Mouse (Mus musculus): ENCODE data around the gene Musk. TPM values are rescaled to one million over a fixed set of nuclear protein-coding genes. Genes with fewer than 3 reads are reported as not detected.

Gene Musk
- polyA plus RNA-seq, 1 experiment: not detected

DNA sequence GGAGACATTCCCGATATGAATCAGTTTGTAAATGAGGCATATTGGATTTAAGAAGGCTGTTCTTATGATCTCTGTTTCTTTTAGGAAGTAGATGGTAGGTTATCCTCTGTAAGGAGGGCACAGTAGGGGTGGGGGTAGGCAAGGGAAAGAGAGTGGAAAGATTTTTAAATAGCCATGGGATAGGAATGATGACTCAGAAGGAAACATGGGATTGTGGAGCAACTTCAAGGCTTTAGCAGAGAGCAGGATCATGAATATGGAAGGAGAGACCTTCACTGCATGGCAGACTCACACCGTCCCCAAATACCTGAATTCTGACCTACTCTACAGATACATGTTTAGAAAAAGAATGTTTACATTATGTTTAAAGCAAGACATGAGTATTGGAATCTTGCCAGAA, 21.7 kb downstream of the Musk start:
- no peak overlapping the region for H3K27ac ChIP-seq (ENCODE audit: insufficient read depth, low read depth, low read length)
- no peak for TF ChIP-seq POLR2A (IDR thresholded peaks at IDR 0.05; ENCODE audit: borderline replicate concordance, low read depth, low read length)
- TF ChIP-seq CTCF (IDR thresholded peaks at IDR 0.05; ENCODE audit: low read depth, low read length): no peak
- H3K4me3 ChIP-seq (ENCODE audit: insufficient read depth, low read length): no peak overlapping the region

DNA sequence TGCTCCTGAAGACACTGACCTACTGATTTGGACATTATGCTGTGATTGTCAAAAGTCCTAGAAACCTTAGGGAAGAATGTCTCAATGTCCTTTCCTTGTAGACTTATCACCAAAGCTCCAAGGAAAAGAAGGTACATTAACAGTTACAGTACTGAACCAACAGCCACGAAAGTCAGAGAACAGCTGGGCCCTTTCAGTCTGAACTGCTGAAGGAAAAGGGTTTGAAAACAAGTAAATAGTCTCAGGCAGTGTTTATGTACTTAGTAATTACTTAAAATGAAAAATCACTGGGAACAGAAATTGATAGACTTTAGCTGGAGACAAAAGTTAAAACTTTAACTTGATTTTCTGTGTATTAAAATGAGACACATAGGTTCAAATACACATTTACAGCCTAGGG, 27.6 kb downstream of the Musk start:
- TF ChIP-seq POLR2A (IDR thresholded peaks at IDR 0.05; ENCODE audit: borderline replicate concordance, low read depth, low read length): no peak
- TF ChIP-seq CTCF (IDR thresholded peaks at IDR 0.05; ENCODE audit: low read depth, low read length): no peak

More for the DNA sequence above, 21.7 kb downstream of the Musk start:
- no peaks in the 10 kb centered on the region; the same call in 1 of the 2 replicates for H3K4me1 ChIP-seq (ENCODE audit: control insufficient read depth, insufficient read depth, low read length)

DNA sequence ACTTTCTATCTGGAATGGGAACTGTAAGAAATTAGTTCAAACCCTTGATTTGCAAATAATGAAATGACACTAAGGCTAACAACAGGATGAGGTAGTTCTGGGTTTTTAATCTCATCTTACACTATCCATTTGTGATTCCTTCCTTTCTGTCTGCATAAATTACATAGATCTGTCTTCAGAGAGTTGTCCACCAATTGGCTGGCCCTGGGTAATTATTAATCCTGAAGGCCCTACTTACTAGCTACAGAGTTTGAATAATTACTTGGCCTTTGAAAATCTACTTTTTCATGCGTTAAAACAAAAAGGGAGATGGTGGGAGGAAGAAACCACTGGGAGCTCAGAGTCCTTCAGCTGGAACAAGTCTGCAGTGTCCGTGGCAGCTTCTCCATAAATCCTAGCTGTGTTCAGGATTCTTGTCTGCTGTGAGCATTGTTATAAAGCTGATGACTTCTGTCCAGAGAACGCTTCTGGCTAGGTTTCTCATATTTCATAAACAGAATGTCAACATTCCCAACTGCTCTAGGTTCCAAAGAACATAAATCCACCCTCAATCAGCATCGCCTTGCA, 29.3 kb downstream of the Musk start:
- TF ChIP-seq CTCF (IDR thresholded peaks at IDR 0.05; ENCODE audit: low read depth, low read length) (no peak), POLR2A (IDR thresholded peaks at IDR 0.05; ENCODE audit: borderline replicate concordance, low read depth, low read length) (no peak)
- Histone ChIP-seq H3K27ac (ENCODE audit: insufficient read depth, low read depth, low read length) (no peak overlapping the region), H3K4me3 (ENCODE audit: insufficient read depth, low read length) (no peak overlapping the region), H3K4me1 (ENCODE audit: control insufficient read depth, insufficient read depth, low read length) (no peaks in the 10 kb centered on the region)

More for the DNA sequence above, 27.6 kb downstream of the Musk start:
- no peaks in the 10 kb centered on the region for H3K4me1 ChIP-seq (ENCODE audit: control insufficient read depth, insufficient read depth, low read length)
- no peak overlapping the region for H3K27ac ChIP-seq (ENCODE audit: insufficient read depth, low read depth, low read length)
- H3K4me3 ChIP-seq (ENCODE audit: insufficient read depth, low read length): no peak overlapping the region

DNA sequence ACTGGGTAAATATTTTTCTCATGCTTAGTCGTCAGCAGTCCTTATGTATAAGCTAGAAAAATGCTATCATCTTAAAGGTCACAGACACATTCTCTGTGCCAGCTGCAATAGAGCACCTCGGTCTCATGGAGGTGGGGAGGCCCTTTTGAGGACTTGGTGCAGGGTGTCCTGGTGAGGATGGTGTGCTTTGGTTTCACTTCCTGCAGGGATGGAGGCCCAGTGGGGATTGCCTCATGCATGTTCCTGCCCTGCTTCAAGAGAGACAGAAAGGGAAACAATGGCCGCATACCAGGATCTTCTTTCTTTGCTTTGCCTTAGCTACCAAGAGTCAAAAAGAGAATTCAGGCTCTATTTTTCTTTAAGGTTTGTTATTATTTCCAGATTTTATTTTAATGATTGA, 31.8 kb downstream of the Musk start:
- TF ChIP-seq CTCF (IDR thresholded peaks at IDR 0.05; ENCODE audit: low read depth, low read length): no peak
- no peak for TF ChIP-seq POLR2A (IDR thresholded peaks at IDR 0.05; ENCODE audit: borderline replicate concordance, low read depth, low read length)
- no peak overlapping the region for H3K4me3 ChIP-seq (ENCODE audit: insufficient read depth, low read length)
- no peak overlapping the region for H3K27ac ChIP-seq (ENCODE audit: insufficient read depth, low read depth, low read length)
- no peaks in the 10 kb centered on the region for H3K4me1 ChIP-seq (ENCODE audit: control insufficient read depth, insufficient read depth, low read length)

DNA sequence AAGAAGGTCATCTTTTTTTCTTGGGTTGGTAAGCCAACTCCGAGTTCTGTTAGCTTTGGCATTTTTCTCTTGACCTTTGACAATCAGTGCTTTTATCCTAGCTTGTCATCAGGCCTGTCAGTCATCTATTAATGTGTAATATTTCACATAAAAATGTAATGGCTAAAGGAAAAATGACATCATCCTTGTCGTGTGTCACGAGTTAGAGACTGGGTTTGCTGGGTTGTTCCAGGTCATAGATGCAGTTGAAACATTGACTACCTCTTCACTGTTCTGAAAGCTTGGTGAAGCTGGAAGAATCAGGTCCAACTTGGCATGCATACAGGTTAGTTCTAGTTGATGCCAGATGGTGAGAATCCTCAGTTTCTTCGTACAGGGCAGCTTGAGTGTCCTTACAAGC, 34.5 kb downstream of the Musk start:
- Histone ChIP-seq H3K4me3 (ENCODE audit: insufficient read depth, low read length) (no peak overlapping the region), H3K4me1 (ENCODE audit: control insufficient read depth, insufficient read depth, low read length) (no peaks in the 10 kb centered on the region), H3K27ac (ENCODE audit: insufficient read depth, low read depth, low read length) (no peak overlapping the region)
- no peak for TF ChIP-seq POLR2A (IDR thresholded peaks at IDR 0.05; ENCODE audit: borderline replicate concordance, low read depth, low read length)

DNA sequence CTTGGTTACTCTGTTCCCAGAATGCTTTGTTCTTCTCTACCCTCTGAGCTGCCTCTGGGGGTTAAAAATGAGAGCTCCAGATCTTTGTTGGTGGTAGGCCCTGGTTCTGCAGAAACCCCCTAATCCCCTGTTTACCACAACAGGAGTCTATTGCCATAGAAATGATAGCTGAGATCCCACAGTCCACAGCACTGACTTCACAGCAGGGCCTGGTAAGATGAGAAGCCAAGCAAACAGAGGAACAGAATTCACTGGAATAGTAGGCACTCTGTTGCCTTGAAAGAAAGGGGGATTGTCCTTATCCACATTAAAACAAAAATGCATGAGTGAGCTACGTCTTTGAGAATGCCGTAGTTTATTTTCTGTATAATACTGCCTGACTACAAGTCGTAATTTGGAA, 41.0 kb downstream of the Musk start:
- TF ChIP-seq CTCF (IDR thresholded peaks at IDR 0.05; ENCODE audit: low read depth, low read length): no peak
- no peak for TF ChIP-seq POLR2A (IDR thresholded peaks at IDR 0.05; ENCODE audit: borderline replicate concordance, low read depth, low read length)

DNA sequence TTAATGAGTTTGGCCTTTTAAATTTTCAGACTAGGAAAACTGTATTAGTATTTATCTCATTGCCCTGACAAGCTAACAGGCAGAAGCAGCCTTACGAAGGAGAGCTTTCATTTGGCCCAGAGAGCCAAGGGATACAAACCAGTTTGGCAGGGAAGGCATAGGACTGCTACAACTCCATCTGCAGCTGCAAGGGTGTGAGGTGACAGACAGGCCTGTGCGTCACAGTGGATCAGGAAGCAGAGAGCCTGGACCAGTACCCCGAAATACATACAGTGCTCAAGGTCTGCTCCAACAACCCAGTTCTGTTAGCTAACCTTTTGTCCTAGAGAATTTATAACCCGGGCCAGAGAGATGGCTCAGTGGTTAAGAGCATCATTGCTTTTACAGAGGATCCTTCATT, 42.5 kb downstream of the Musk start:
- TF ChIP-seq POLR2A (IDR thresholded peaks at IDR 0.05; ENCODE audit: borderline replicate concordance, low read depth, low read length) (no peak), CTCF (IDR thresholded peaks at IDR 0.05; ENCODE audit: low read depth, low read length) (no peak)
- peaks cover 10% of the 10 kb centered on the region for H3K4me1 ChIP-seq (ENCODE audit: control insufficient read depth, insufficient read depth, low read length)
- H3K4me3 ChIP-seq (ENCODE audit: insufficient read depth, low read length): no peak overlapping the region
- H3K27ac ChIP-seq (ENCODE audit: insufficient read depth, low read depth, low read length): no peak overlapping the region

More for the DNA sequence above, 41.0 kb downstream of the Musk start:
- Histone ChIP-seq H3K4me3 (ENCODE audit: insufficient read depth, low read length) (no peak overlapping the region), H3K27ac (ENCODE audit: insufficient read depth, low read depth, low read length) (no peak overlapping the region), H3K4me1 (ENCODE audit: control insufficient read depth, insufficient read depth, low read length) (peaks cover 10% of the 10 kb centered on the region)

DNA sequence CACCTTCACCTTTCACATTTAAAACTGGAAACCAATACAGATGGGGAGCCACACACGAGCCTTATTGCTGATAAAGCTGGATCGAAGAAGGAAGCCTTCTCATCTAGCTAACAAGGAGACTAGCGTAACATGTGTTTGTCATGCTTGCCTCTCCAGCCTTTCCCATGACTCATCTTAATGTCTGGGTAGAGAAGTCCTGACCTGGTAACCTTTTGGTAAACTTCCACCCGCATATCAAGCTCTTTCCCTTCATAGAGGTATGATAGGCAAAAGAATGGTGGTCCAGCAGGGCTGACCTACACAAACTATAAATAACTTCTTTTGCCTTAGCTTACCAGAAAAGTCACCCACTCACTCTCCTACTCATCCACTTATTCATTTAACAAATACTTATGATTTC, 44.3 kb downstream of the Musk start:
- no peak overlapping the region for H3K27ac ChIP-seq (ENCODE audit: insufficient read depth, low read depth, low read length)
- peaks cover 10% of the 10 kb centered on the region for H3K4me1 ChIP-seq (ENCODE audit: control insufficient read depth, insufficient read depth, low read length)
- TF ChIP-seq CTCF (IDR thresholded peaks at IDR 0.05; ENCODE audit: low read depth, low read length): no peak
- TF ChIP-seq POLR2A (IDR thresholded peaks at IDR 0.05; ENCODE audit: borderline replicate concordance, low read depth, low read length): no peak
- no peak overlapping the region for H3K4me3 ChIP-seq (ENCODE audit: insufficient read depth, low read length)

DNA sequence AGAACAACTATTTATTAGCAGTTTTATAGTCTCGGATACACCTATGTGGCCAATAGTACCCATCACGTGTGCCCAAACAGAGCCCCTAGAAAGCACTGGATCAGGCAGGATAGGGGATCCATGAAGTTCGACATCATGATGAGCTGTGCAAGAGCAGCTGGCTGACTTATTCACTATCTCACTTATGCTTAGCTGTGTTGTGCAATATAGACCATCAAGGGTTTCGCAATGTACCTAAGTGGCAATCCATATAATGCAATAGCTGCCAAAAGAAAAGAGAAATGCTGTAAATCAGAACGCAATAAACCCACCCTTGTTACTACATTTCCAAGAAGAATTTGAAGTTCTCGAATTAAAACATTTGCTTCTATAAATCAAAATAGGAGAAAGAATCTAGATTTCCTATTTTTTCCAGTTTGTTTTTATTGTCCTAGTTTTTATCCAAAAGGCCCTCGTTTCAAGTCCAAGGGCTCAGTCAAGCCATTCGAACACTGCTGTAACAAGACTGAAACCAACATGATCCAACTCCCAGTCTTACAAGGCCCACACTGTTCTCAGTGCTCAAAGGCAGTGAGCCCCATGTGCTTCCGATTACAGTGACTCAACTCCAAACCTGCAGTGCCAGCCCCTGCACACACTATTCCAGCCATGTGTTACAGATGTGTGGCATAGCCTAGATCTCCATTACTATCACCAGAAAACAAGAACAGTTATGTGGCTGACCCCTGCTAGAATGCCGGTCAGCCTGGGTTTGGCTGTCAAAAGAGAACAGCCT, 45.3 kb downstream of the Musk start:
- Histone ChIP-seq H3K4me3 (ENCODE audit: insufficient read depth, low read length) (no peak overlapping the region), H3K4me1 (ENCODE audit: control insufficient read depth, insufficient read depth, low read length) (peaks cover 10% of the 10 kb centered on the region), H3K27ac (ENCODE audit: insufficient read depth, low read depth, low read length) (no peak overlapping the region)
- no peak for TF ChIP-seq CTCF (IDR thresholded peaks at IDR 0.05; ENCODE audit: low read depth, low read length)
- no peak for TF ChIP-seq POLR2A (IDR thresholded peaks at IDR 0.05; ENCODE audit: borderline replicate concordance, low read depth, low read length)

DNA sequence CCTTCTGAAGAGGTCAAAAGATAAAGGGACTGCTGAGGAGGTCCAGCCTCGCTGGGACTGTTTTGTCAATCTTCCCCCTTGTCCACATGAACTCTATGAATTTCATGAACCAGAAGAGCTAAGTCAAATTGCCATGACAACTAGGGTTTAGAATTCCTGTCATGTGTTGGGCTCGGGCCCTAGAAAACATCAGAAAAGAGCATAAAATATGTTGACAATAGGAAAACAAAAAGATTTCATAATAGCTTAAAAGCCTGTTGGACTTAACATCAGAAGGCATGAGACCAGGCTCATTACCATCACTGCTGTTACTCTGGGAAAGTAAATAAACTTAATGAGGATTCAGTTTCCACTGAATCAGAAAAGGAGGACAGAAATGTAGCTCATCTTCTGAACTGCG, 46.6 kb downstream of the Musk start:
- Histone ChIP-seq H3K4me3 (ENCODE audit: insufficient read depth, low read length) (no peak overlapping the region), H3K4me1 (ENCODE audit: control insufficient read depth, insufficient read depth, low read length) (peaks cover 10% of the 10 kb centered on the region), H3K27ac (ENCODE audit: insufficient read depth, low read depth, low read length) (no peak overlapping the region)
- TF ChIP-seq POLR2A (IDR thresholded peaks at IDR 0.05; ENCODE audit: borderline replicate concordance, low read depth, low read length): no peak
- no peak for TF ChIP-seq CTCF (IDR thresholded peaks at IDR 0.05; ENCODE audit: low read depth, low read length)

All from bone marrow macrophage, adult 2 months (primary cell).